Mouse (Mus musculus): ENCODE measurements around the gene Gtpbp1.

GRCm38 (mm10) chr15:79727840-79728239, 37.2 kb downstream of the Gtpbp1 start:
- TF ChIP-seq CTCF (IDR thresholded peaks at IDR 0.05; ENCODE audit: borderline replicate concordance, insufficient read depth, low read length) (no peak), POLR2A (IDR thresholded peaks at IDR 0.05; ENCODE audit: low read depth, low read length) (no peak)

Measured in embryonic fibroblast, embryonic 13.5 days (primary cell).